9 mouse cellular contexts compared by ENCODE assay signal in the genomic region with DNA sequence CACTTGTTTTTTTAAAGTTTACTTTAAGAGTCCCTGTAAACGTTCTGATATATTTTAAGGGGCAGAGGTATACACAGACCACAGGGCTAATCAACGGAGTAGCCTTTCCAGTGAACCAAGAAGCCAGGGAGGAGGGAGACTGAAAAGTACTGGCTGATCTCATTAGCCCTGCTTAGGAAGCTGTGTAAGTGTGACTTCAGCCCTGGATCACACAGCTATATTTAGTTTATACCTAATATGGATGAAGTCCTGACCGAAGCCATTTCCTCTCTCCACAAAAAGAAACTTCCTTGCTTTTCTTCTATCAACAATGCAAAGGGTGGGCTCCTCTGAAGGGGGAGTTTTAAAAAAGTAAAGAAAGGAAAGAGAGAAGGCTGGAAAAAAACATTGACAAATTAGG. TPM values are rescaled to one million over a fixed set of nuclear protein-coding genes. Genes with fewer than 3 reads are reported as not detected.
DNase-seq lines count a peak whose midpoint lies in the region; ATAC-seq and TF ChIP-seq lines count a peak whose summit lies in the region.
"Had no signal": no experiment of that assay in that cellular context is flagged by ENCODE, and none has a peak within 500 bp of the region (broad histone marks: within the 10 kb centered on the region; RNA-seq: fewer than 3 reads in every experiment).

No protein-coding gene starts in this region.

- DNase-seq in left cerebral cortex, adult 2 months (ENCODE audit: extremely low spot score in 1 of 2, low spot score in 2 of 2) = no peak
- no peak for DNase-seq in left cerebral cortex, postnatal 4 days
- no peak for DNase-seq in forebrain, embryonic 14.5 days (ENCODE audit: low spot score)
- DNase-seq in kidney, postnatal 14 days = peak; percentile 59
- DNase-seq in adrenal gland, adult 2 months = no peak
- no peak for DNase-seq in cerebellum, adult 8-10 months

- H3K9ac ChIP-seq in forebrain, embryonic 14.5 days (ENCODE audit: low read length) = no peak overlapping the region
- no peak overlapping the region for H3K9ac ChIP-seq in neural tube, embryonic 14.5 days (replicated peaks; ENCODE audit: low read depth, low read length)

- H3K4me3 ChIP-seq in left cerebral cortex, adult 2 months = no peak overlapping the region
- no peak overlapping the region for H3K4me3 ChIP-seq in forebrain, embryonic 14.5 days (ENCODE audit: low read depth, low read length)
- no peak overlapping the region for H3K4me3 ChIP-seq in neural tube, embryonic 14.5 days (ENCODE audit: low read depth, low read length)

- H3K4me1 ChIP-seq in forebrain, embryonic 14.5 days (ENCODE audit: control insufficient read depth, insufficient read depth, low read length) = peaks cover 26% of the 10 kb centered on the region
- peaks cover 10% of the 10 kb centered on the region; the same call in 1 of the 2 replicates for H3K4me1 ChIP-seq in neural tube, embryonic 14.5 days (ENCODE audit: control insufficient read depth, insufficient read depth, low read length)

- H3K36me3 ChIP-seq in forebrain, embryonic 14.5 days (ENCODE audit: control insufficient read depth, insufficient read depth, low read length) = no peaks in the 10 kb centered on the region
- no peaks in the 10 kb centered on the region for H3K36me3 ChIP-seq in neural tube, embryonic 14.5 days (ENCODE audit: control insufficient read depth, insufficient read depth, low read length)

- no peak overlapping the region for H3K4me2 ChIP-seq in forebrain, embryonic 14.5 days (ENCODE audit: low read length)
- H3K4me2 ChIP-seq in neural tube, embryonic 14.5 days (ENCODE audit: low read depth, low read length) = no peak overlapping the region

- no peaks in the 10 kb centered on the region for H3K9me3 ChIP-seq in forebrain, embryonic 14.5 days (replicated peaks; ENCODE audit: control insufficient read depth, low read length)
- no peaks in the 10 kb centered on the region for H3K9me3 ChIP-seq in neural tube, embryonic 14.5 days (ENCODE audit: control insufficient read depth, low read length)

- intact Hi-C loops in left cerebral cortex, adult 2 months (cut with DNase I) = no loop called here
- intact Hi-C loops in left cerebral cortex, postnatal 4 days (cut with DNase I) = no loop called here

- peak overlapping the region; percentile 41; the same call in 1 of the 2 replicates for H3K27ac ChIP-seq in left cerebral cortex, adult 2 months
- 0 out of 2 replicates have a peak overlapping the region, but pooled peaks have one; percentile 9 for H3K27ac ChIP-seq in forebrain, embryonic 14.5 days (ENCODE audit: low read depth, low read length)
- peak overlapping the region; percentile 24; the same call in 1 of the 2 replicates for H3K27ac ChIP-seq in neural tube, embryonic 14.5 days (ENCODE audit: low read depth, low read length)

- no peaks in the 10 kb centered on the region for H3K27me3 ChIP-seq in forebrain, embryonic 14.5 days (replicated peaks; ENCODE audit: control insufficient read depth, insufficient read depth, low read length)
- H3K27me3 ChIP-seq in neural tube, embryonic 14.5 days (ENCODE audit: control insufficient read depth, insufficient read depth, low read length) = no peaks in the 10 kb centered on the region
- H3K27me3 ChIP-seq: Patski had no signal

- ATAC-seq in forebrain, embryonic 14.5 days = no peak
- ATAC-seq in neural tube, embryonic 14.5 days (ENCODE audit: low read depth) = no peak
- no peak for ATAC-seq in erythroid progenitor cell, adult 5-6 weeks (replicated peaks; ENCODE audit: low FRiP score, poor library complexity, severe bottlenecking)
- ATAC-seq: Patski had no signal

- 38% methylated on average over 3 of the region's 3 CpGs for WGBS in forebrain, embryonic 14.5 days
- WGBS in neural tube, embryonic 14.5 days = 75% methylated on average over 3 of the region's 3 CpGs

- TF ChIP-seq CTCF in left cerebral cortex, adult 2 months (IDR thresholded peaks at IDR 0.05) = no peak

RNA-seq across cellular contexts. Expression of a gene that starts 17.8 kb away (rescaled TPM):
- total RNA-seq in left cerebral cortex, adult 2 months (2021) = 10 to 100 TPM; 29.5 to 34.3 TPM
- 10 to 100 TPM; 27.6 to 27.8 TPM for total RNA-seq in left cerebral cortex, postnatal 4 days (2021)
- polyA plus RNA-seq in forebrain, embryonic 14.5 days (2014; fragmentation: Nextera tagmentation; extraction: Ambion mirVana) = 74.1 and 74.4 TPM in 2 replicates
- polyA plus RNA-seq in neural tube, embryonic 14.5 days (2014; fragmentation: Nextera tagmentation; extraction: Ambion mirVana) = 27.5 and 48.5 TPM in 2 replicates
- 121 and 125 TPM in 2 replicates for total RNA-seq in erythroid progenitor cell, adult 5-6 weeks (2015; ENCODE audit: low replicate concordance)
- total RNA-seq in erythroid progenitor cell, adult 5-6 weeks (2017; ENCODE audit: low replicate concordance) = 139 and 144 TPM in 2 replicates
- 100 to 1,000 TPM in 1 of 2 experiments, 10 to 100 TPM in 1; 80.4 to 120 TPM for total RNA-seq in adrenal gland, adult 2 months (2021)
- 42.2 and 42.7 TPM in 2 replicates for polyA plus RNA-seq in adrenal gland, adult 2 months (2012; rRNA removed)
